Mouse (Mus musculus) limb, embryonic 13.5 days (tissue): Measurements from ENCODE around the gene Abcc8. TPM values are rescaled to one million over a fixed set of nuclear protein-coding genes. Genes with fewer than 3 reads are reported as not detected.

ENCODE experiments used
- ATAC-seq: fragments of 200-750 bp; cut with Nextera tagmentation; 2 replicates; pipeline ENCODE4 v1.8.0; 2017; ENCODE audit warnings: low read depth, moderate number of reproducible peaks, moderate TSS enrichment; ENCODE audit not compliant: low FRiP score
- H3K27ac ChIP-seq: fragments of 300-500 bp; sonication (generic); 2 replicates; pipeline ENCODE4 v1.5.1; 2015; ENCODE audit warnings: inconsistent platforms, mild to moderate bottlenecking, moderate library complexity
- H3K27me3 ChIP-seq: fragments of 300-500 bp; sonication (generic); 2 replicates; pipeline ENCODE4 v1.6.1; 2015; ENCODE audit warnings: mild to moderate bottlenecking, inconsistent platforms
- H3K36me3 ChIP-seq: fragments of 300-500 bp; sonication (generic); 2 replicates; pipeline ENCODE4 v1.6.1; 2015; ENCODE audit warnings: inconsistent platforms, mild to moderate bottlenecking, moderate library complexity
- H3K4me1 ChIP-seq: fragments of 300-500 bp; sonication (generic); 2 replicates; pipeline ENCODE4 v1.6.1; 2015; ENCODE audit warnings: inconsistent platforms
- H3K4me2 ChIP-seq: fragments of 300-500 bp; sonication (generic); replicated peaks from 2 replicates; pipeline ENCODE4 v1.6.1; 2015; ENCODE audit warnings: inconsistent platforms, mild to moderate bottlenecking, moderate library complexity
- H3K4me3 ChIP-seq: fragments of 300-500 bp; sonication (generic); 2 replicates; pipeline ENCODE4 v1.5.1; 2015; ENCODE audit warnings: moderate library complexity, mild to moderate bottlenecking, inconsistent platforms
- H3K9ac ChIP-seq: fragments of 300-500 bp; sonication (generic); 2 replicates; pipeline ENCODE4 v1.6.1; 2015; ENCODE audit warnings: mild to moderate bottlenecking, inconsistent platforms
- H3K9me3 ChIP-seq: fragments of 300-500 bp; sonication (generic); 2 replicates; pipeline ENCODE4 v1.6.1; 2016; ENCODE audit warnings: inconsistent platforms
- WGBS: fragments of 180-500 bp; shearing (Covaris S2); methylation state at CpG from one replicate; pipeline ENCODE4 v1.1.7; 2015; 5-methylcytosine and 5-hydroxymethylcytosine counted together
- polyA plus RNA-seq: library from polyadenylated mRNA; unstranded; fragments of >200 nt; fragmentation: Nextera tagmentation; extraction: Ambion mirVana; gene quantifications from 2 replicates; pipeline ENCODE4 v1.2.1, GENCODE M21; 2015

Abcc8 gene
- polyA plus RNA-seq, 1 experiment from 2014 or later: 1.1 TPM

DNA sequence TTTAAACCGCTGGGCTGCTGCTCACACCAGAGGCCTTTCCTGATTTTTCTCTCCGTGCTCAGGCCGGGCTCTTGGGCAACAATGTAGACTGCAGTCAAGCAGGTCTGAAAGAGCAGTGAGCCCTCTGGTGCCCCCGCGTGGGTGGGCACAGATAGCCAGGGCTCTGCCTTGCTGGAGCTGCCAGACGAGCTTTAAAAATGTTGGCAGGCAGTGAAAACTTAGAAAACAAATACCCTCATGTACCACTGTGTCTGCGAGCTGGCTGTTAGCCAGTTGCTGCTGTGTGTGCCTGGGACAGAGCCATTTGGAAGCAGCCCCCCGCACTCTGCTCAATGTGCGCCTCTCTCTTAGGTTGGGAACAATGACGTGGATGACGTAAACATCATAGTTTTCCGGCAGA, 102.2 kb downstream of the Abcc8 start:
- no peaks in the 10 kb centered on the region for H3K9me3 ChIP-seq
- no peaks in the 10 kb centered on the region for H3K27me3 ChIP-seq
- H3K4me3 ChIP-seq: no peak overlapping the region
- no peak for ATAC-seq
- H3K36me3 ChIP-seq: peaks cover 96% of the 10 kb centered on the region
- H3K4me2 ChIP-seq: no peak overlapping the region
- no peak overlapping the region for H3K27ac ChIP-seq
- H3K9ac ChIP-seq: no peak overlapping the region
- 91% methylated on average over 12 of the region's 12 CpGs for WGBS
- H3K4me1 ChIP-seq: no peaks in the 10 kb centered on the region

GRCm38 (mm10) chr7:46076844-46077243, 103.0 kb downstream of the Abcc8 start:
- Histone ChIP-seq H3K4me2 (no peak overlapping the region), H3K27ac (no peak overlapping the region), H3K9ac (no peak overlapping the region), H3K27me3 (no peaks in the 10 kb centered on the region), H3K9me3 (no peaks in the 10 kb centered on the region), H3K4me1 (no peaks in the 10 kb centered on the region), H3K36me3 (peaks cover 96% of the 10 kb centered on the region), H3K4me3 (no peak overlapping the region)
- WGBS: 91% methylated on average over 7 of the region's 7 CpGs
- ATAC-seq: no peak

DNA sequence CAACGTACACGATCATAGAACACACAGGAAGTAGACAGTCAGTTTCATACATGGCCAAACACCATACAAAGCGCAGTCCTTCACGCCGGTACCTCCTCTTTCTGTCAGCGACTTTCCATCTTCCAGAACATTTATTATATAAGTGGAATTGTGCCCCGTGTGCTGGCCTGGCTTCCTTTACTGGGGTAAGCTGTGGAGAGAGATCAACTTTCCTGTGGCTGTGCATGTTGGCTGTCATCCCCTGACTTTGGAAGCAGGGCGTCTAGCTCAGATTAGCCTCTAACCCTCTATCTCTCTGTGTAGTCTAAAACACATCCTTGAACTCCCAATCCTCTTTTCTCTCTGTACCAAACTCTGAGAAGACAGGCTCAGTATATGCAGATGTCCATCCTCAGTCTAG, 111.0 kb downstream of the Abcc8 start:
- no peak overlapping the region for H3K27ac ChIP-seq
- no peak overlapping the region for H3K9ac ChIP-seq
- H3K27me3 ChIP-seq: no peaks in the 10 kb centered on the region
- WGBS: 94% methylated on average over 8 of the region's 8 CpGs
- ATAC-seq: no peak
- H3K9me3 ChIP-seq: no peaks in the 10 kb centered on the region
- H3K4me3 ChIP-seq: no peak overlapping the region
- no peak overlapping the region for H3K4me2 ChIP-seq
- no peaks in the 10 kb centered on the region for H3K4me1 ChIP-seq
- peaks cover 98% of the 10 kb centered on the region for H3K36me3 ChIP-seq

GRCm38 (mm10) chr7:46063296-46063695, 116.5 kb downstream of the Abcc8 start:
- H3K9ac ChIP-seq: no peak overlapping the region
- 92% methylated on average over 6 of the region's 6 CpGs for WGBS
- H3K4me2 ChIP-seq: no peak overlapping the region
- H3K36me3 ChIP-seq: peaks cover 98% of the 10 kb centered on the region
- H3K27me3 ChIP-seq: no peaks in the 10 kb centered on the region
- H3K27ac ChIP-seq: no peak overlapping the region
- ATAC-seq: no peak
- no peaks in the 10 kb centered on the region for H3K9me3 ChIP-seq
- no peak overlapping the region for H3K4me3 ChIP-seq
- no peaks in the 10 kb centered on the region for H3K4me1 ChIP-seq

GRCm38 (mm10) chr7:46061614-46062013, 118.2 kb downstream of the Abcc8 start:
- no peak overlapping the region for H3K27ac ChIP-seq
- H3K4me1 ChIP-seq: no peaks in the 10 kb centered on the region
- H3K4me2 ChIP-seq: no peak overlapping the region
- H3K9ac ChIP-seq: no peak overlapping the region
- 94% methylated on average over 16 of the region's 16 CpGs for WGBS
- no peaks in the 10 kb centered on the region for H3K9me3 ChIP-seq
- H3K36me3 ChIP-seq: peaks cover 98% of the 10 kb centered on the region
- no peak overlapping the region for H3K4me3 ChIP-seq
- H3K27me3 ChIP-seq: no peaks in the 10 kb centered on the region
- no peak for ATAC-seq

- no peaks in the 10 kb centered on the region for H3K27me3 ChIP-seq
- H3K27ac ChIP-seq: no peak overlapping the region
- H3K4me3 ChIP-seq: no peak overlapping the region
- H3K4me1 ChIP-seq: no peaks in the 10 kb centered on the region
- WGBS: 94% methylated on average over 8 of the region's 8 CpGs
- H3K9me3 ChIP-seq: no peaks in the 10 kb centered on the region
- H3K4me2 ChIP-seq: no peak overlapping the region
- no peak overlapping the region for H3K9ac ChIP-seq
- peaks cover 98% of the 10 kb centered on the region for H3K36me3 ChIP-seq
- ATAC-seq: no peak
These were observed 119.1 kb downstream of the Abcc8 start for GRCm38 (mm10) chr7:46060688-46061087.

GRCm38 (mm10) chr7:46058882-46059281, 121.0 kb downstream of the Abcc8 start:
- Histone ChIP-seq H3K27me3 (no peaks in the 10 kb centered on the region), H3K4me3 (no peak overlapping the region), H3K9ac (no peak overlapping the region), H3K9me3 (no peaks in the 10 kb centered on the region), H3K36me3 (peaks cover 100% of the 10 kb centered on the region), H3K27ac (no peak overlapping the region), H3K4me1 (no peaks in the 10 kb centered on the region), H3K4me2 (no peak overlapping the region)
- ATAC-seq: no peak
- WGBS: 94% methylated on average over 11 of the region's 11 CpGs

Other genes with a start within 250 kb of the Abcc8 start
- gene Abcc6, start 149.7 kb downstream of the Abcc8 start, polyA plus RNA-seq: 0.19 and 0.50 TPM in 2 replicates
- gene Nomo1, start 146.3 kb downstream of the Abcc8 start, polyA plus RNA-seq: 24.3 and 26.5 TPM in 2 replicates
- 0.18 and 0.23 TPM in 2 replicates for gene Kcnj11, start 79.3 kb downstream of the Abcc8 start, polyA plus RNA-seq
- 0.84 and 1.5 TPM in 2 replicates for gene Ush1c, start 58.5 kb upstream of the Abcc8 start, polyA plus RNA-seq
- 0.43 and 0.56 TPM in 2 replicates for gene Otog, start 61.0 kb upstream of the Abcc8 start, polyA plus RNA-seq
- gene Myod1, start 196.4 kb upstream of the Abcc8 start, polyA plus RNA-seq: 59.2 and 69.5 TPM in 2 replicates
- 0.06 and 0.60 TPM in 2 replicates for gene Kcnc1, start 216.5 kb upstream of the Abcc8 start, polyA plus RNA-seq